Mouse (Mus musculus) midbrain, embryonic 15.5 days (tissue): ENCODE results near the gene 3110009E18Rik. TPM values are rescaled to one million over a fixed set of nuclear protein-coding genes. Genes with fewer than 3 reads are reported as not detected.

ENCODE experiments used
- ATAC-seq: fragments of 200-750 bp; cut with Nextera tagmentation; replicated peaks from 2 replicates; pipeline ENCODE4 v1.8.0; 2017; ENCODE audit warnings: moderate TSS enrichment
- H3K27ac ChIP-seq: fragments of 300-500 bp; sonication (generic); 2 replicates; pipeline ENCODE4 v1.5.1; 2015; ENCODE audit warnings: mild to moderate bottlenecking, inconsistent platforms
- H3K27me3 ChIP-seq: fragments of 300-500 bp; sonication (generic); replicated peaks from 2 replicates; pipeline ENCODE4 v1.6.1; 2015; ENCODE audit warnings: inconsistent platforms
- H3K36me3 ChIP-seq: fragments of 300-500 bp; sonication (generic); replicated peaks from 2 replicates; pipeline ENCODE4 v1.6.1; 2015; ENCODE audit warnings: inconsistent platforms
- H3K4me1 ChIP-seq: fragments of 300-500 bp; sonication (generic); 2 replicates; pipeline ENCODE4 v1.6.1; 2015; ENCODE audit warnings: inconsistent platforms
- H3K4me2 ChIP-seq: fragments of 300-500 bp; sonication (generic); 2 replicates; pipeline ENCODE4 v1.6.1; 2015; ENCODE audit warnings: inconsistent platforms, mild to moderate bottlenecking, moderate library complexity
- H3K4me3 ChIP-seq: fragments of 300-500 bp; sonication (generic); 2 replicates; pipeline ENCODE4 v1.5.1; 2015; ENCODE audit warnings: mild to moderate bottlenecking, inconsistent platforms
- H3K9ac ChIP-seq: fragments of 300-500 bp; sonication (generic); 2 replicates; pipeline ENCODE4 v1.6.1; 2015; ENCODE audit warnings: mild to moderate bottlenecking, inconsistent platforms
- H3K9me3 ChIP-seq: fragments of 300-500 bp; sonication (generic); 2 replicates; pipeline ENCODE4 v1.6.1; 2016; ENCODE audit warnings: inconsistent platforms
- WGBS: fragments of 180-500 bp; shearing (Covaris S2); methylation state at CpG from one replicate; pipeline ENCODE4 v1.1.7; 2015; ENCODE audit warnings: mixed read lengths; 5-methylcytosine and 5-hydroxymethylcytosine counted together
- polyA plus RNA-seq: library from polyadenylated mRNA; unstranded; fragments of >200 nt; fragmentation: Nextera tagmentation; extraction: Ambion mirVana; gene quantifications from 2 replicates; pipeline ENCODE4 v1.2.1, GENCODE M21; 2015

3110009E18Rik gene
- polyA plus RNA-seq, 1 experiment from 2014 or later: 16.0 TPM

DNA sequence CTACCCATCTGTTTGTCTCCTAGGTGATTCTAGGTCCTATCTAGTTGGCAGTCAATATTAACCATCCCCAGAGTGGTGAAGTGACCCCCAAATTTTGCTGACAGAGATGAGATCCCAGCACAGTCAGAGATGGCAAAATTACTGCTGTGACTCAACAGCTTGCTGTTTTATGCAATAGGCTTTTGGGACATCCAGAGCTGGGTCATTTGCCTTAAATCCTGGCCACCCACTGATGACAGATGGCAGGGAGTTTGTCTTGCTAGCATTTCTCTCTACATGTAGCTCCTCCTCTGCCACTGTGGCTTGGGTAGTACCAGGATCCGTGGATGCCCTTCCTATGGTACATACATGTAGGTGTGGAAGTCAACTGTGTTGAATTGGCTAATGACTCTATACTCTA lies 11.4 kb downstream of the 3110009E18Rik start:
- Histone ChIP-seq H3K4me2 (no peak overlapping the region), H3K4me1 (no peaks in the 10 kb centered on the region), H3K36me3 (0 out of 2 replicates have a peak, but pooled peaks cover 2% of the 10 kb centered on the region), H3K9ac (no peak overlapping the region), H3K27ac (no peak overlapping the region), H3K9me3 (no peaks in the 10 kb centered on the region), H3K27me3 (no peaks in the 10 kb centered on the region), H3K4me3 (no peak overlapping the region)
- WGBS: 91% methylated on average over 1 of the region's 1 CpGs
- no peak for ATAC-seq

DNA sequence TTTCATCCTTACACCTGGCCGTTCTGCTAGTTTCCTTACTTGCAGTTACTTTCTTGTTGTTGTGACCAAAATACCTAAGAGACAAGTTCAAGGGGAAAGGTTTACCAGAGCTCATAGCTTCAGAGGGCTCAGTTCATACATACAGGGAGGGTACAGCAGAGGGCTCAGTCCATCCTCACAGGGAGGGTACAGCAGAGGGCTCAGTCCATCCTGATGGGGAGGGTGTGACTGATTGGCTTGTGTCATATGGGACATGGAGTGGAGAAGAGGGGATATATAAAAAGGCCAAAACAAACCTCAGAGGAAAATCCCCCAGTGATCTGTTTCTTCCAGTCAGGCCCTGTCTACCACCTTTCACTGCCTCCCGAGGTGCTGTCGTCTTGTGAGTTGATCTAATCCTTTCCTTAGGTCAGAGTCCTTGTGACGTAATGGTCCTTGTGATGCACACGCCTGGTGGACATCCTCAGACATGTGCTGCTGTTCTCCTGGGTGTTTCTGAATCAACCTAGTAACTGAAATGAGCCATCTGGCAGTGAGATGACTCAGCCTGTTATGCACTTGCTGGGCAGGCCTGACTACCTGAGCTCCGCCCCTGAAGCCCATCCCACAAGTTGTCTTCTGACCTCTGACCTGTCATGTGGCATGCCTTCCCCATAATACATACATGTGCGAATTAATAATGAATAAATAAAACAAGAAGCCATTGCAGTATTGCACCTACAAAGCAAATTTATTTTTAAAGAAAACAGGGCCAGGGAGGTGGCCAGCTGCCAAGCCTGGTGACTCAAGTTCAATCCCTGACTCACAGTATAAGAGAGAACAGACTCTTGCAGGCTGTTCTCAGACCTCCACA lies 15.2 kb downstream of the 3110009E18Rik start:
- Histone ChIP-seq H3K9ac (no peak overlapping the region), H3K9me3 (no peaks in the 10 kb centered on the region), H3K36me3 (0 out of 2 replicates have a peak, but pooled peaks cover 2% of the 10 kb centered on the region), H3K4me3 (no peak overlapping the region), H3K4me2 (no peak overlapping the region), H3K27me3 (no peaks in the 10 kb centered on the region), H3K27ac (no peak overlapping the region), H3K4me1 (no peaks in the 10 kb centered on the region)
- ATAC-seq: no peak
- WGBS: 82% methylated on average over 7 of the region's 7 CpGs

DNA sequence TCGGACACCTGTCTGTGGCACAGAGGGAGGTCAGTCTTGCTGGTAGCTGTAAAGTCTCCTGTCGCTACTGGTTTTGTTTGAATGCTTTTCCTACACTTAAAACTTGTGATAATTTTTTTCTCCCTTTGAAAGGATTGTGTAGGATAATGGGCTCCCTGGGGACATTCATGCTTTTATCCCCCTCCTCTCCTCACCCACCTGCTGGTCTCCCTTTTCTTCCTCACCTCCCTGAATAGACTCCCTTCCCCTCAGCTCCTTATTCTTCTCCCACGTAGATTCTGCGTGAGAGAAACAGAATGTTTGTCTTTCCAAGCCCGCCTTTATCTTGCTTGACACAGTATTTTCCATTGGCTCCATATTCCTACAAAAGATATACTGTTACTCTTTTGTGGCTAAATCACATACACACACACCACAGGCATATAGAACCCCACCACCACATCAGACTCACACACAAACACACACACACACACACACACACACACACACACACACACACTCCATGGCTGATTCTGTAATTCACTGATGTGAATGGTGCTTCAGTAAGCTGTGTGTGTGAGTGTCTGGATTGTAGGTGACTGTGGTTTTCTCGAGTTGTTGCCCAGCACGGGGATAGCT lies 18.0 kb downstream of the 3110009E18Rik start:
- Histone ChIP-seq H3K27ac (no peak overlapping the region), H3K4me1 (no peaks in the 10 kb centered on the region), H3K4me3 (no peak overlapping the region), H3K36me3 (no peaks in the 10 kb centered on the region), H3K9me3 (no peaks in the 10 kb centered on the region), H3K27me3 (no peaks in the 10 kb centered on the region), H3K4me2 (no peak overlapping the region), H3K9ac (no peak overlapping the region)
- peak; percentile 66; the same call in 1 of the 2 replicates for ATAC-seq
- WGBS: 19% methylated on average over 7 of the region's 7 CpGs

DNA sequence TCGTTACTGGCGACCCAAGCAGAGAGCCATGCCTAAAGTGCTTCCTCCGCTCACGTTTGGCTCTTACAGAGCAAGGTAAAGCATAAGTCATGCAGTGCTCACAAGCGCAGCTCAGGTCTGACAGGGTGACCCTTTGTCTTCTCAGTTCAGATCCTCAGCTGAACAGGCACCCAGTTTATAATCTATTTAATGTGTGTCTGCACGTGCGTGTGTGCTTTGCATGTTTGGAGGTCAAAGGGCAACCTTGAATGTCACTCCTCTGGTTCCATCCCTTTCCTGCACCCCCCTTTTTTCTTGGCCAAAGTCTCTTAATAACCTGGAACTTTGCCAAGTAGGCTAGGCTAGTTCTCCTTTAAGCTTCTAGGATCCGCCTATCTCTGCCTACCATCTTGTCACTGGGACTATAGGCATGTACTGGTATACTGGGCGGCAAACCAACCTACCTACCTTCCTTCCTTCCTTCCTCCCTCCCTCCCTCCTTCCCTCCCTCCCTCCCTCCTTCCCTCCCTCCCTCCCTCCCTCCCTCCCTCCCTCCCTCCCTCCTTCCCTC lies 19.2 kb downstream of the 3110009E18Rik start:
- Histone ChIP-seq H3K9me3 (no peaks in the 10 kb centered on the region), H3K4me2 (no peak overlapping the region), H3K4me1 (no peaks in the 10 kb centered on the region), H3K27me3 (no peaks in the 10 kb centered on the region), H3K36me3 (no peaks in the 10 kb centered on the region), H3K27ac (no peak overlapping the region), H3K4me3 (no peak overlapping the region), H3K9ac (no peak overlapping the region)
- WGBS: 91% methylated on average over 9 of the region's 9 CpGs
- no peak for ATAC-seq

DNA sequence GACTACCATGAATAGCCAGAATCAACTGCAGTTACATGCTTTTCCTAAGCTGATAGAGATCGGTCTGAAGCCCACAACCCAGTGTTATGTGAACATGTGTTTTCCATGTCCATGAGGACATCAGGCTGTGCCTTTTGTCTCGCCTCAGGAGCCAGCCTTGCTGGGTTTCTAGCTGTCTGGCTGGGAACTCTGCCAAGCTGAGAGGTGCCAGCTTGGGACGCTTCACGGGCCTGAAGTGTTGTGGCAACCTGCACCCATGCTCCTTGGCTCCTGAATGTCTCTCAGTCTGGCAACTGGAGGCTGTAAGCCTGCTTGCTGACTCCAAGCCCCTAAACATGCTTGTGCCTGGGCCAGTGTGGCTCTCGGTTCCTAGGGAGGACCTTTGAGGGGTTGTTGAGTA lies 21.6 kb downstream of the 3110009E18Rik start:
- H3K27me3 ChIP-seq: no peaks in the 10 kb centered on the region
- no peak overlapping the region for H3K27ac ChIP-seq
- no peak overlapping the region for H3K4me3 ChIP-seq
- ATAC-seq: no peak
- H3K4me1 ChIP-seq: no peaks in the 10 kb centered on the region
- H3K9ac ChIP-seq: no peak overlapping the region
- no peaks in the 10 kb centered on the region for H3K9me3 ChIP-seq
- no peak overlapping the region for H3K4me2 ChIP-seq
- WGBS: 70% methylated on average over 5 of the region's 5 CpGs
- H3K36me3 ChIP-seq: no peaks in the 10 kb centered on the region

DNA sequence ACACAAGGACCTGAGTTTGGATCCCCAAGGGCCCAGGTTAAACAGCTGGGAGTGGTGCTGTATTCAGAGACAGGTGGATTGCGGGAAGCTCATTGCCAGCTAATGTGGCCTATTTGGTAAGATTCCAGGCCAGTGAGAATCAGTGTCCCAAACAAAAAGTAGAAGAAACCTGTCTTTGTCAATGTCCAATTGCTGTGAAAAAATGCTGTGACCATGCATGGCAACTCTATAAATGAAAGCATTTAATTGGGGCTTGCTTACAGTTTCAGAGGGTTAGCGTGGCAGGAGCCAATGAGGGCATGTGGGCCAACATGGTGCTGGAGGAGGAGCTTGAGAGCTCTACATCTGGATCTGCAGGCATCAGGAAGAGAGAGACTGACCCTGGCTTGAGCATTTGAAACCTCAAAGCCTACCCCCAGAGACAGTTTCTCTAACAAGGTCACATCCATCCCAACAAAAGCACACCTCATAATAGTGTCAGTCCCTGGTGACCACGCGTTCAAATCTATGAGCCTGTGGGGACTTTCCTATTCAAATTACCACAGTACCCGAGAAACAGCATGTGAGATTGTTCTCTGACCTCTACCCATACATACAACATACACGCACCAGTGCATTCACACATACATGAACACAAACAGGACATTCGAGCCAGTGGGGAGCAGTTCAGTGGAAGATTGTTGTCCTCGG lies 24.7 kb downstream of the 3110009E18Rik start:
- H3K9ac ChIP-seq: no peak overlapping the region
- WGBS: 83% methylated on average over 8 of the region's 8 CpGs
- no peak for ATAC-seq

DNA sequence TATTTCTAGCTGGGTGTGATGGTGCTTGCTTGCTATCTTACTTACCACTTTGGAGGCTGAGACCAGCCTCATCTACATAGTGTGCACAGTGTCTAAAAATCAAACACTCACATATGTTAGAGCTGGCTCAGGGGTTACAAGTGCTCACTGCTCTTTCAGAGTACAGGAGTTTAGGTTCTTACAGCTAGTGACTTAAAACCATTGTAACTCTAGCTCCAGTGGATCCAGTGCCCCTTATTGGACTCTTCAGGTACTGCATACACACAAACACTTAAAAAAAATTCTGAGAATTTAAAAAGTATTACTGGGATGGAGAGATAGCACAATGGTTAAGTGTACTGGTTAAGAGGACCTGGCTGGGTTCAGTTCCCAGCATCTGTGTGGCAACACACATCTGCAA lies 26.0 kb downstream of the 3110009E18Rik start:
- H3K36me3 ChIP-seq: no peaks in the 10 kb centered on the region
- H3K9me3 ChIP-seq: no peaks in the 10 kb centered on the region
- H3K9ac ChIP-seq: no peak overlapping the region
- no peak for ATAC-seq
- H3K4me1 ChIP-seq: no peaks in the 10 kb centered on the region
- H3K27me3 ChIP-seq: no peaks in the 10 kb centered on the region
- no peak overlapping the region for H3K27ac ChIP-seq
- no peak overlapping the region for H3K4me2 ChIP-seq
- H3K4me3 ChIP-seq: no peak overlapping the region

More for the DNA sequence above, 24.7 kb downstream of the 3110009E18Rik start:
- Histone ChIP-seq H3K27ac (no peak overlapping the region), H3K36me3 (no peaks in the 10 kb centered on the region), H3K4me3 (no peak overlapping the region), H3K4me2 (no peak overlapping the region), H3K9me3 (no peaks in the 10 kb centered on the region), H3K4me1 (no peaks in the 10 kb centered on the region), H3K27me3 (no peaks in the 10 kb centered on the region)

DNA sequence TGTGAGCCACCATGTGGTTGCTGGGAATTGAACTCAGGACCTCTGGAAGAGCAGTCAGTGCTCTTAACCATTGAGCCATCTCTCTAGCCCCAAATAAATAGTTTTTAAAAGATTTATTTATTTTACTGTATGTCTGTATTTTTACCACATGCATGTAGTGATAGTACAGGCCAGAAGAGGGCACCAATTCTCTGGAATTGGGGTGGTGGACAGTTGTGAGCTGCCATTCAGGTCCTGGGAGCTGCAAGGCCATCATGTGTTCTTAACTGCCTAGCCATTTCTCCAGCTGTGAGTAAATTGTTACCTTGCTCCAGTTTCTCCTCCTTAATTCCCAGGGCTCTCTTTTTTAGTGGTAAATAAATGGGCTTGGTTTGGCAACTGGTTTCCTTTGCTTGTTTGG lies 33.2 kb downstream of the 3110009E18Rik start:
- Histone ChIP-seq H3K27ac (no peak overlapping the region), H3K36me3 (no peaks in the 10 kb centered on the region), H3K27me3 (no peaks in the 10 kb centered on the region), H3K9ac (no peak overlapping the region), H3K4me1 (no peaks in the 10 kb centered on the region), H3K9me3 (no peaks in the 10 kb centered on the region), H3K4me3 (no peak overlapping the region), H3K4me2 (no peak overlapping the region)
- ATAC-seq: no peak

DNA sequence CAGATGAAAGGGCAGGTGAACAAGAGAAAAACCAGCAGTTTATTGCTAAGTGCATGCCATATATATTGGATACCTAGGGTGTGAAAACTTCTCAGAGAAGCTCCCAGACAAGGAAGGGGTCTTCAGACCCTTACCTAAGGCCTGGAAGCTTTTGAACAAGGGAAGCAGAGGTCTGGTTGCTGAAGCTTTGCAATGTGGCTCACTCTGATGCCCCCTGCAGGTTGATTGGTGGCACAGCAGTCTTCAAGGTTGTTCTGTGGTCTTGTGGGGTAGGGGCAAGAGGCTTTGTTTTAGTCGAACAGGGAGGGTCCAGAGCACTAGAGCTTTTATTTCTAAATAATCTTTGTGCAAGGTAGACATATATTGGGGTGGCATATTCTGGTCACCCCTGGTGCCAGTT lies 34.3 kb downstream of the 3110009E18Rik start:
- Histone ChIP-seq H3K4me1 (no peaks in the 10 kb centered on the region), H3K4me3 (no peak overlapping the region), H3K27ac (no peak overlapping the region), H3K4me2 (no peak overlapping the region), H3K9me3 (no peaks in the 10 kb centered on the region), H3K36me3 (no peaks in the 10 kb centered on the region), H3K27me3 (no peaks in the 10 kb centered on the region), H3K9ac (no peak overlapping the region)
- WGBS: 21% methylated on average over 1 of the region's 1 CpGs
- ATAC-seq: no peak

DNA sequence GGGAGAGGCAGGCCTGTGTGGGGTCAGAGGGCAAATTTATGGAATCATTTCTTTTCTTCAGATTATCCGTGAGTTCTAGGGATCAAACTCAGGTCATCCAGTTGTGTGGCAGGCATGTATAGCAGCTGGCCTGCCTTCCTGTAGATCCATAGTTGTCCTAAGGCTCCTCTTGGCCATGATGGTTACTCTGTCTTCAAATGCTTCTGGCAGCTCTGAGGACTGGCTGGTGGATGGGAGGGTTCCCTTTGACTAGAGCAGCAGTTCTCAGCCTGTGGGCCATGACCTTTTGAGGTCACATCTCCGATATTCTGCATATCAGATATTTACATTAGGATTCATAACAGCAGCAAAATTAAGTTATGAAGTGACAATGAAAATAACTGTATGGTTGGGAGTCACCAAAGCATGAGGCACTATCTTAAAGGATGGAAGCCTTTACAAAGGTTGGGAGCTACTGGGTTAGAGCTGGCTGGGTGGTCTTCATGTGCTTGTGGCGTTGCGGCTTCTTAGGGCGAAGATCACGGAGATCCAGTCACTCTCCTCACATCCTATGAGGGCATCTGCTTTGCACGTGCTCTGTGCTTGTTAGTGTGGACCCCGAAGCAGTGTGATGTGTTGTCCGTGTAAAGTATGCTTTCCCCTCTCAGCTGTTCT lies 37.6 kb downstream of the 3110009E18Rik start:
- Histone ChIP-seq H3K4me3 (no peak overlapping the region), H3K27ac (no peak overlapping the region), H3K4me1 (no peaks in the 10 kb centered on the region), H3K27me3 (no peaks in the 10 kb centered on the region), H3K9me3 (no peaks in the 10 kb centered on the region), H3K4me2 (no peak overlapping the region), H3K36me3 (no peaks in the 10 kb centered on the region), H3K9ac (no peak overlapping the region)
- ATAC-seq: no peak
- 89% methylated on average over 9 of the region's 9 CpGs for WGBS

DNA sequence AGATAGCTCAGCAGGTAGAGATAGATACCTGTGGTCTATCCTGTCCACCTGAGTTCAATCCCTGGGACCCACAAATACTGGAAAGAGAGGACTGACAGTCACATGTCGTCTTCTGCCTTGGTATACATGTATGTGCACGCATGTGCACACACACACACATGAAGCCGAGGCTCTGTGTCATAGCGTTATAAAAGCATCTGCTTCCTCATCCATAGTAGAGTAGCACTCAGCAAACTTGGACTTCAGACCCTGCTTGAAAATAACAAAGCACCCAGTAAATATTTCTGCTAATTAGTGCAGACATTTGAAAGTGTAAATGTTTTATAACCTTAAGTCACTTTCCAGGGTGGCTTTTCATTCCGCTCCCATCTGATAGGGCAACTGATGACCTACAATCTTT lies 40.5 kb downstream of the 3110009E18Rik start:
- Histone ChIP-seq H3K9me3 (no peaks in the 10 kb centered on the region), H3K4me1 (no peaks in the 10 kb centered on the region), H3K4me2 (no peak overlapping the region), H3K27ac (no peak overlapping the region), H3K9ac (no peak overlapping the region), H3K27me3 (no peaks in the 10 kb centered on the region), H3K4me3 (no peak overlapping the region), H3K36me3 (no peaks in the 10 kb centered on the region)
- 86% methylated on average over 5 of the region's 5 CpGs for WGBS
- ATAC-seq: no peak

DNA sequence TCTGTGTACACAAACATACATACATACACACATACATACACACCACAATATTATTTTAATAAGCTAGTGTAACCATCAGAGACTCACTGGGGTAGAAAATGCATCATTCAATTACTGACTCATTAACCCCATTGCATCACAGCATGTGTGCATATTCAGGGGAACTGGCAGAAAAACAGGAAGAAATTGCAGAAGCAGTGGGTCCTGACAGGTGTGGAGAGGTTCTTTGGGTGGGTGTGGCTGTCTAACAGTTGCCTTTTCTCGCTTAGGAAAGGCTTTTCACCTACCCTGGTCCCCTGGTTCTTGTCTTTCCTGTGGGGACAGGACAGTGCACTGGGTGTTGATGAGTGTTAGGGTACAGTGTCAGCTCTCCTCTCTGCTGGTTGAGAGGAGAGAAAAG lies 41.6 kb downstream of the 3110009E18Rik start:
- Histone ChIP-seq H3K4me1 (no peaks in the 10 kb centered on the region), H3K27ac (no peak overlapping the region), H3K4me2 (no peak overlapping the region), H3K27me3 (no peaks in the 10 kb centered on the region), H3K9ac (no peak overlapping the region), H3K9me3 (no peaks in the 10 kb centered on the region), H3K4me3 (no peak overlapping the region), H3K36me3 (no peaks in the 10 kb centered on the region)
- WGBS: 61% methylated on average over 1 of the region's 1 CpGs
- ATAC-seq: no peak
